Mouse (Mus musculus): Measurements from ENCODE around the gene Taf3. TPM values are rescaled to one million over a fixed set of nuclear protein-coding genes. Genes with fewer than 3 reads are reported as not detected.

Gene Taf3
- polyA plus RNA-seq, 1 experiment, result 6.9 TPM

DNA sequence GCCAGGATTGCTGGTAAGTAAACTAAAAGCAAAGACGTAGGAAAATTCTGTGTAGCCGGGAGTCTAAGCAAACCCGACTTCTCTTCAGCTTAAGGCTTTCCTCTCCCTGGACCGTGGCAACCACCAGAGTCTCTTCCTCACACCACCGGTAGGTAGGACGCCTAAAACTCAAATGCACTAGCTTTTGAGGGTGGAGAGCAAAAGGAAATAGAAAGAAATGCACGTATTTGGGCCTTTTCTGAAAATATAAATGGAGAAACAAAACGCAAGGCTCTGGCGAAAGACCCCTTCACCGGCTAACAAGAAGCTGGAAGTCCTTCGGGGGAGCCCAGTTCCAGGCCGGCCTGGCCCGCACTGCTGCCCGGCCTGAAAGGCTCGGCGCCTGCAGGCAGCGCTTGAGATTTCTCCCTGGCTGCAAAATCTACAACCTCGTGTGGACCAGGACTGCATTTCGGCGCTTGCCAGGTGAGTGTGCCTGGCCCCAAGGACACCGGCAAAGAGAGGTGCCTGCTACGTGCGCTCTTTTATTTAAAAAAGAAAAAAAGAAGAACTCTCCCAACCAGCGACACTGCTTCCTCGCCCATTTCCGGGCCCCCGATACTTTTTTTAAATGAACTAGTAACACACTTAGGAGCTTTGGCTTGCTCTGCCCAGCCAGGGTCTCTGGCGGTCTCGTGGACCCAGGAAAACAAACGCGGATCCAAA lies 171.6 kb downstream of the Taf3 start:
- peak overlapping the region; percentile 51 for H3K4me3 ChIP-seq (ENCODE audit: low read depth, low read length)
- H3K4me1 ChIP-seq (ENCODE audit: control insufficient read depth, insufficient read depth, insufficient read length, low read length), result peaks cover 6% of the 10 kb centered on the region
- WGBS, result 24% methylated on average over 31 of the region's 31 CpGs
- no peaks in the 10 kb centered on the region for H3K36me3 ChIP-seq (ENCODE audit: control insufficient read depth, insufficient read depth, low read length)
- H3K27me3 ChIP-seq (ENCODE audit: control insufficient read depth, insufficient read depth, low read length), result peaks cover 68% of the 10 kb centered on the region
- H3K27ac ChIP-seq (ENCODE audit: insufficient read depth, low read depth, low read length), result no peak overlapping the region
- TF ChIP-seq CTCF (IDR thresholded peaks at IDR 0.05; ENCODE audit: extremely low read depth, insufficient read length, insufficient replicate concordance, low read depth, low read length) (no peak), POLR2A (IDR thresholded peaks at IDR 0.05; ENCODE audit: low read depth, low read length) (no peak)

DNA sequence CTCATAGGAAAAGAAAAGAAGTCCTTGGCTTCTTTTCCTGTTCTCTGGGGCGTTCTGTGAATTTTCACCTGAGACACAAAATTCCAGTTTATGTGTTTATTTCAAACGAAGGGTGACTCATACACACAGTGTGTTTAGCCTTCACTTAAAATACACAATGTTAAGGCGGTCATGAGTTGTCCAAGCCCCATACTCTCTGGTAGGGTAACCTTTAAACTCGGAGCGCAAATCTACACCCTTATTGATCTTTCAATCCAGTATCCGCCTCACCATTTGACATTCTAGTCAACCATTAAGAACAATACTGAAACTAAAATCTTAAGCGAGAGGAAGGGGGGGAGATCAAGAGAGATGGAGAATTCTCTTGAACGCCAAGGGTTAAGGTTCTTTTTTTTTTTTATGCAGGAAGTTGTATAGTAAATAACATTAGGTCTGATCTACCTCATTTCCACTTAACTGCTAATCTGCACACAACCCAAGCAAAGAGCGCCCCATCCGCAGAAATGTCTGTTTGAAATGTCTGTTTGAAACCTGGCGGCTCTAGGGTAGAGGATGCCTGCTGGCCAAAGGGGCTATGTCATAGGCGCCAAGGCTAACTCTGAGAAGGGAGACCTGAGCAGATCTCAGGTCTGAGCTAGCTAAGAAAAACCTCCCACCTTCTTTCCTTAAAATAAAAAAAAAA lies 172.6 kb downstream of the Taf3 start:
- Histone ChIP-seq H3K4me1 (ENCODE audit: control insufficient read depth, insufficient read depth, insufficient read length, low read length) (peaks cover 6% of the 10 kb centered on the region), H3K27ac (ENCODE audit: insufficient read depth, low read depth, low read length) (no peak overlapping the region), H3K27me3 (ENCODE audit: control insufficient read depth, insufficient read depth, low read length) (peaks cover 58% of the 10 kb centered on the region), H3K36me3 (ENCODE audit: control insufficient read depth, insufficient read depth, low read length) (no peaks in the 10 kb centered on the region), H3K4me3 (ENCODE audit: low read depth, low read length) (no peak overlapping the region)
- WGBS, result 52% methylated on average over 12 of the region's 12 CpGs
- no peak for TF ChIP-seq POLR2A (IDR thresholded peaks at IDR 0.05; ENCODE audit: low read depth, low read length)
- no peak for TF ChIP-seq CTCF (IDR thresholded peaks at IDR 0.05; ENCODE audit: extremely low read depth, insufficient read length, insufficient replicate concordance, low read depth, low read length)

GRCm38 (mm10) chr2:9875220-9875619 lies 173.2 kb downstream of the Taf3 start:
- Histone ChIP-seq H3K27me3 (ENCODE audit: control insufficient read depth, insufficient read depth, low read length) (peaks cover 53% of the 10 kb centered on the region), H3K4me3 (ENCODE audit: low read depth, low read length) (no peak overlapping the region), H3K36me3 (ENCODE audit: control insufficient read depth, insufficient read depth, low read length) (no peaks in the 10 kb centered on the region), H3K4me1 (ENCODE audit: control insufficient read depth, insufficient read depth, insufficient read length, low read length) (peaks cover 6% of the 10 kb centered on the region), H3K27ac (ENCODE audit: insufficient read depth, low read depth, low read length) (no peak overlapping the region)
- 49% methylated on average over 4 of the region's 4 CpGs for WGBS
- TF ChIP-seq POLR2A (IDR thresholded peaks at IDR 0.05; ENCODE audit: low read depth, low read length) (no peak), CTCF (IDR thresholded peaks at IDR 0.05; ENCODE audit: extremely low read depth, insufficient read length, insufficient replicate concordance, low read depth, low read length) (no peak)

- no peaks in the 10 kb centered on the region for H3K36me3 ChIP-seq (ENCODE audit: control insufficient read depth, insufficient read depth, low read length)
- H3K4me3 ChIP-seq (ENCODE audit: low read depth, low read length), result no peak overlapping the region
- 31% methylated on average over 39 of the region's 39 CpGs for WGBS
- peaks cover 6% of the 10 kb centered on the region for H3K4me1 ChIP-seq (ENCODE audit: control insufficient read depth, insufficient read depth, insufficient read length, low read length)
- no peak for TF ChIP-seq POLR2A (IDR thresholded peaks at IDR 0.05; ENCODE audit: low read depth, low read length)
- TF ChIP-seq CTCF (IDR thresholded peaks at IDR 0.05; ENCODE audit: extremely low read depth, insufficient read length, insufficient replicate concordance, low read depth, low read length), result no peak
- H3K27ac ChIP-seq (ENCODE audit: insufficient read depth, low read depth, low read length), result no peak overlapping the region
- H3K27me3 ChIP-seq (ENCODE audit: control insufficient read depth, insufficient read depth, low read length), result peaks cover 47% of the 10 kb centered on the region
These were observed 173.8 kb downstream of the Taf3 start for GRCm38 (mm10) chr2:9874467-9875219.

GRCm38 (mm10) chr2:9873757-9874156 lies 174.6 kb downstream of the Taf3 start:
- Histone ChIP-seq H3K36me3 (ENCODE audit: control insufficient read depth, insufficient read depth, low read length) (no peaks in the 10 kb centered on the region), H3K4me3 (ENCODE audit: low read depth, low read length) (no peak overlapping the region), H3K27ac (ENCODE audit: insufficient read depth, low read depth, low read length) (no peak overlapping the region), H3K27me3 (ENCODE audit: control insufficient read depth, insufficient read depth, low read length) (peaks cover 49% of the 10 kb centered on the region), H3K4me1 (ENCODE audit: control insufficient read depth, insufficient read depth, insufficient read length, low read length) (peaks cover 6% of the 10 kb centered on the region)
- WGBS, result 47% methylated on average over 2 of the region's 2 CpGs
- TF ChIP-seq POLR2A (IDR thresholded peaks at IDR 0.05; ENCODE audit: low read depth, low read length) (no peak), CTCF (IDR thresholded peaks at IDR 0.05; ENCODE audit: extremely low read depth, insufficient read length, insufficient replicate concordance, low read depth, low read length) (no peak)

GRCm38 (mm10) chr2:9872682-9873081 lies 175.7 kb downstream of the Taf3 start:
- Histone ChIP-seq H3K27ac (ENCODE audit: insufficient read depth, low read depth, low read length) (0 out of 2 replicates have a peak overlapping the region, but pooled peaks have one; percentile 15), H3K4me1 (ENCODE audit: control insufficient read depth, insufficient read depth, insufficient read length, low read length) (peaks cover 6% of the 10 kb centered on the region; the same call in 1 of the 2 replicates), H3K4me3 (ENCODE audit: low read depth, low read length) (peak overlapping the region; percentile 32; the same call in 1 of the 2 replicates), H3K36me3 (ENCODE audit: control insufficient read depth, insufficient read depth, low read length) (no peaks in the 10 kb centered on the region), H3K27me3 (ENCODE audit: control insufficient read depth, insufficient read depth, low read length) (peaks cover 38% of the 10 kb centered on the region)
- TF ChIP-seq POLR2A (IDR thresholded peaks at IDR 0.05; ENCODE audit: low read depth, low read length), result no peak
- no peak for TF ChIP-seq CTCF (IDR thresholded peaks at IDR 0.05; ENCODE audit: extremely low read depth, insufficient read length, insufficient replicate concordance, low read depth, low read length)
- WGBS, result 58% methylated on average over 12 of the region's 12 CpGs
